23 mouse cellular contexts compared by ENCODE assay signal in genomic region chr16:50001662-50002455, GRCm38 (mm10).
DNase-seq lines count a peak whose midpoint lies in the region; ATAC-seq lines count a peak whose summit lies in the region.
"Had no signal": no experiment of that assay in that cellular context is flagged by ENCODE, and none has a peak within 500 bp of the region (broad histone marks: within the 10 kb centered on the region; RNA-seq: fewer than 3 reads in every experiment).

No protein-coding gene starts in this region.

- DNase-seq in forebrain, embryonic 14.5 days (ENCODE audit: low spot score) = peak; percentile 50
- DNase-seq in adipocyte (ENCODE audit: low spot score) = peak; percentile 21
- peak; percentile 51 for DNase-seq in midbrain, embryonic 14.5 days
- no peak for DNase-seq in kidney, adult 8-10 months
- no peak for DNase-seq in heart, adult 11 months
- DNase-seq: adrenal gland, postnatal 36 days; cerebellum, adult 11 months; cerebellum, postnatal 10 days; gastrocnemius, postnatal 36 days; heart, postnatal 4 days; kidney, postnatal 36 days; layer of hippocampus, postnatal 36 days; lung, postnatal 4 days; right cerebral cortex, adult 18-20 months; thymus, adult 2 months; thymus, postnatal 4 days had no signal

- H3K9me3 ChIP-seq in forebrain, embryonic 14.5 days (replicated peaks; ENCODE audit: control insufficient read depth, low read length) = no peaks in the 10 kb centered on the region
- no peaks in the 10 kb centered on the region for H3K9me3 ChIP-seq in forebrain, embryonic 16.5 days (ENCODE audit: control insufficient read depth, low read length)
- no peaks in the 10 kb centered on the region for H3K9me3 ChIP-seq in hindbrain, embryonic 16.5 days (ENCODE audit: control insufficient read depth, low read length)
- no peaks in the 10 kb centered on the region for H3K9me3 ChIP-seq in midbrain, embryonic 14.5 days (ENCODE audit: control insufficient read depth, low read length)
- H3K9me3 ChIP-seq: embryonic facial prominence, embryonic 10.5 days; intestine, embryonic 15.5 days had no signal

- no peaks in the 10 kb centered on the region for H3K4me1 ChIP-seq in forebrain, embryonic 14.5 days (ENCODE audit: control insufficient read depth, insufficient read depth, low read length)
- no peaks in the 10 kb centered on the region for H3K4me1 ChIP-seq in forebrain, embryonic 16.5 days (replicated peaks; ENCODE audit: control insufficient read depth, insufficient read depth, low read length)
- H3K4me1 ChIP-seq in hindbrain, embryonic 16.5 days (ENCODE audit: control insufficient read depth, insufficient read depth, low read depth, low read length) = peaks cover 3% of the 10 kb centered on the region; the same call in 1 of the 2 replicates
- H3K4me1 ChIP-seq in midbrain, embryonic 14.5 days (ENCODE audit: control insufficient read depth, insufficient read depth, low read length) = peaks cover 3% of the 10 kb centered on the region; the same call in 1 of the 2 replicates
- H3K4me1 ChIP-seq: intestine, embryonic 15.5 days had no signal

- 30% methylated on average over 3 of the region's 3 CpGs for WGBS in forebrain, embryonic 14.5 days
- 20% methylated on average over 3 of the region's 3 CpGs for WGBS in forebrain, embryonic 16.5 days
- WGBS in hindbrain, embryonic 16.5 days = 23% methylated on average over 3 of the region's 3 CpGs
- 5% methylated on average over 3 of the region's 3 CpGs for WGBS in midbrain, embryonic 14.5 days

- H3K4me3 ChIP-seq in forebrain, embryonic 14.5 days (ENCODE audit: low read depth, low read length) = no peak overlapping the region
- H3K4me3 ChIP-seq in forebrain, embryonic 16.5 days (replicated peaks; ENCODE audit: low read length) = no peak overlapping the region
- no peak overlapping the region for H3K4me3 ChIP-seq in hindbrain, embryonic 16.5 days (ENCODE audit: low read length)
- H3K4me3 ChIP-seq in midbrain, embryonic 14.5 days (replicated peaks; ENCODE audit: low read depth, low read length) = no peak overlapping the region
- H3K4me3 ChIP-seq: embryonic facial prominence, embryonic 10.5 days; intestine, embryonic 15.5 days; myocyte had no signal

- H3K36me3 ChIP-seq in forebrain, embryonic 14.5 days (ENCODE audit: control insufficient read depth, insufficient read depth, low read length) = no peaks in the 10 kb centered on the region
- no peaks in the 10 kb centered on the region for H3K36me3 ChIP-seq in forebrain, embryonic 16.5 days (ENCODE audit: control insufficient read depth, insufficient read depth)
- no peaks in the 10 kb centered on the region for H3K36me3 ChIP-seq in hindbrain, embryonic 16.5 days (ENCODE audit: control insufficient read depth, insufficient read depth, low read length)
- H3K36me3 ChIP-seq in midbrain, embryonic 14.5 days (ENCODE audit: control insufficient read depth, insufficient read depth, low read length) = no peaks in the 10 kb centered on the region
- H3K36me3 ChIP-seq: embryonic facial prominence, embryonic 10.5 days; intestine, embryonic 15.5 days had no signal

- H3K27me3 ChIP-seq in forebrain, embryonic 14.5 days (replicated peaks; ENCODE audit: control insufficient read depth, insufficient read depth, low read length) = no peaks in the 10 kb centered on the region
- H3K27me3 ChIP-seq in forebrain, embryonic 16.5 days (replicated peaks; ENCODE audit: control insufficient read depth, insufficient read depth, low read length) = no peaks in the 10 kb centered on the region
- H3K27me3 ChIP-seq in hindbrain, embryonic 16.5 days (replicated peaks; ENCODE audit: control insufficient read depth, insufficient read depth, low read length) = no peaks in the 10 kb centered on the region
- H3K27me3 ChIP-seq in midbrain, embryonic 14.5 days (ENCODE audit: control insufficient read depth, insufficient read depth, low read length) = no peaks in the 10 kb centered on the region
- H3K27me3 ChIP-seq: intestine, embryonic 15.5 days had no signal

- no peak overlapping the region for H3K4me2 ChIP-seq in forebrain, embryonic 14.5 days (ENCODE audit: low read length)
- H3K4me2 ChIP-seq in forebrain, embryonic 16.5 days (ENCODE audit: low read length) = no peak overlapping the region
- no peak overlapping the region for H3K4me2 ChIP-seq in hindbrain, embryonic 16.5 days (ENCODE audit: low read length)
- H3K4me2 ChIP-seq in midbrain, embryonic 14.5 days (ENCODE audit: low read length) = no peak overlapping the region
- H3K4me2 ChIP-seq: intestine, embryonic 15.5 days had no signal

- no peak overlapping the region for H3K27ac ChIP-seq in forebrain, embryonic 14.5 days (ENCODE audit: low read depth, low read length)
- no peak overlapping the region for H3K27ac ChIP-seq in forebrain, embryonic 16.5 days (ENCODE audit: low read length)
- no peak overlapping the region for H3K27ac ChIP-seq in hindbrain, embryonic 16.5 days (ENCODE audit: low read depth, low read length)
- H3K27ac ChIP-seq in midbrain, embryonic 14.5 days (replicated peaks; ENCODE audit: low read depth, low read length) = no peak overlapping the region
- H3K27ac ChIP-seq: embryonic facial prominence, embryonic 10.5 days; intestine, embryonic 15.5 days; stomach, postnatal 0 days had no signal

- no peak overlapping the region for H3K9ac ChIP-seq in forebrain, embryonic 14.5 days (ENCODE audit: low read length)
- no peak overlapping the region for H3K9ac ChIP-seq in forebrain, embryonic 16.5 days (replicated peaks; ENCODE audit: low read depth, low read length)
- no peak overlapping the region for H3K9ac ChIP-seq in hindbrain, embryonic 16.5 days (ENCODE audit: low read depth, low read length)
- H3K9ac ChIP-seq in midbrain, embryonic 14.5 days (replicated peaks; ENCODE audit: low read length) = no peak overlapping the region
- H3K9ac ChIP-seq: intestine, embryonic 15.5 days had no signal

- ATAC-seq in forebrain, embryonic 14.5 days = peak; percentile 64
- ATAC-seq in forebrain, embryonic 16.5 days = no peak
- ATAC-seq in hindbrain, embryonic 16.5 days = peak; percentile 50; the same call in 1 of the 2 replicates
- ATAC-seq in midbrain, embryonic 14.5 days (ENCODE audit: low FRiP score, low TSS enrichment) = no peak
- ATAC-seq: CD4-positive, CD25-positive, alpha-beta regulatory T cell, adult 4 months; intestine, embryonic 15.5 days had no signal

Comparison
In these comparisons a context has a peak if more than half of its experiments do, and no peak if none do; other contexts are left out.
1. ATAC-seq: peak in forebrain, embryonic 14.5 days (single experiment) and hindbrain, embryonic 16.5 days (single experiment); none in forebrain, embryonic 16.5 days (single experiment) and midbrain, embryonic 14.5 days (single experiment).
2. DNase-seq: peak in forebrain, embryonic 14.5 days (single experiment), adipocyte (single experiment) and midbrain, embryonic 14.5 days (single experiment); none in kidney, adult 8-10 months (0 of 2) and heart, adult 11 months (single experiment).